Mouse (Mus musculus) kidney, adult 9 months (tissue): Measurements from ENCODE around the gene Zbtb38.

ENCODE experiments used
- DNase-seq: peaks from one replicate; pipeline ENCODE4 v3.0.0; 2022

Zbtb38 gene

GRCm38 (mm10) chr9:96731039-96731895 is 21.4 kb downstream of the Zbtb38 start:
- no peak for DNase-seq

DNA sequence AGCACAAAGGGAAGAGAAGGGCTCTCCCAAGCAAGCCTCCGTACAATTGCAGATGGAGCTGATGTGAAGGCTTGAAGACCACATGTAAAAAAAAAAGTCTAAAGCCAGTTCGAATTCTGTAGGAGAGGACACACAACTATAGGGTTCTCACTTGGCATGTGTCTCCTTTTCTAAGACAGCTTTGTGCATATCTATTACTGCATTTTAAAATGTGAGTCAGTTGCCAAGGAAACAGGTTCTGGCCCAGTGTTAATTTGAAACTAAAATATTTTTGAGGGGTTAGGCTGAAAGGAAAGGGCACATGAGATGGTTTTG is 22.4 kb downstream of the Zbtb38 start:
- DNase-seq = no peak

GRCm38 (mm10) chr9:96729537-96730310 is 22.9 kb downstream of the Zbtb38 start:
- DNase-seq = no peak

GRCm38 (mm10) chr9:96728338-96729162 is 24.1 kb downstream of the Zbtb38 start:
- peak; percentile 88 for DNase-seq

- peak; percentile 53 for DNase-seq
These were observed 24.9 kb downstream of the Zbtb38 start for GRCm38 (mm10) chr9:96727688-96728087.

DNA sequence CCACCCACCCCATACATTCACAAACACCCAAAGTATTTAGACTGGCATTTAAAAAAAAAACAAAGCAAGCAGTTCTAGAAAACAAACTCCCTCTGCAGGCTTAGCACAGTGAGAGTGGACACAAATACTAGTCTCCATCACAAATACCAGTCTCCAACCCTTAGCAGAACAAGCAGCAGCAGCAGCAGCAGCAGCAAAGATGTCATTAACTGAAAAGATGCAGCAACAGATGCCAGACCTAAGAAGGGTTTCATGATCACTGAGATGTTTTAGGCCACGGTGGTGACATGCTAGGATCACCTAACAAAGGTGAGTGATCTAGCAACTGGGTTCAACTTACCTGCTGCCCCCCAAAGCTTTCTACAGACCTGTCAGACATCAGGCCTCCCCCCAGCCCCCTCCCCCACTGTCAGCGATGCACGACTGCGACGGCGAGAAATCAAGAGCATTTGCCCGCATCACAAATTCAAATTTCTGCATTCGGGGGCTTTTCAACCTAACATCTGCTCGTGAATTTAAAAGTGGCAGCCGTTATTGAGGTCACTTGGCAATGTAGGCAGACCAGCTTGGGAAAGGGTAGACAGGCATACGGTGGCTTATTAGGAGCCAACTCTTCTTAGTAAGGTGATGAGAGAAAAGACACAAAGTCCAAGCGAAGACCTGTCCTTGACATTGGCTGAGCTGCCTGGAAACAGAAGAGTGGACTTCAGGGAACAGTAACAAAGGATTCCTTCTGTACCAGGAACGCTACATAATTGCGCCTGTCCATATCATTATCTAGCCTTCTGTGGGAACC is 26.1 kb downstream of the Zbtb38 start:
- DNase-seq = no peak

- DNase-seq = no peak
These were observed 26.9 kb downstream of the Zbtb38 start for GRCm38 (mm10) chr9:96725582-96726320.

GRCm38 (mm10) chr9:96723650-96724049 is 29.0 kb downstream of the Zbtb38 start:
- no peak for DNase-seq

DNA sequence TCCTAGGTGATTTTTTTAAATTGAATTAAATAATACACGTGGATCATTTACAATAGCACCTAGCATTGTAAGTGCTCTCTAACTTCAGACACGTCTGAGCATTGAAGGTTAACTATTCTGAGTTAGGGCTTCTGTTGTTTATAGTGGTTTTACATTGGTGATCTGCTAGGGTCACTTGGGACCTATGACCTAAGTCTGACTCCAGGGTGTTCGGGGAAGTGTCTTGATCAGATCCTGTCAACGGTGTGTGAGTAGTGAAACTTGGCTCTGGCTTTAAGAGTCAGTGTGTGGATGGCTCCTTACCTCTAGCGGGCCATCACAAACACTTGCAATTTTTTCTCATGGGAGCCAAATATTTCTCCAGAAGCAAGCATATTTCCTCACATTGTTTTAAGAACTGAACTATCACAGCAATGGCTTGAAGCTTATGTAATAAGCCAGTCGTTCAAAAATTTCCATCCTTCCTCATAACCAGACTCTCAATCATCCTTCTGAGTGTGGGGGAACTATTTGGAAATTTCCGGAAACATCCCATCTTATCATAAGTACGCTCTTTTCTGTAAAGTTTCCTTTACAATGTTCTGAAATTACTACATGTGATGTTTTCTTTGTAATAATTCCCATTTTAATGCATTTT is 31.4 kb downstream of the Zbtb38 start:
- no peak for DNase-seq

GRCm38 (mm10) chr9:96720510-96721162 is 32.0 kb downstream of the Zbtb38 start:
- DNase-seq = peak; percentile 79

GRCm38 (mm10) chr9:96719408-96720158 is 33.0 kb downstream of the Zbtb38 start:
- DNase-seq = peak; percentile 80

- peak; percentile 58 for DNase-seq
These were observed 33.7 kb downstream of the Zbtb38 start for GRCm38 (mm10) chr9:96718888-96719287.

- DNase-seq = no peak
These were observed 34.2 kb downstream of the Zbtb38 start for GRCm38 (mm10) chr9:96718402-96718798.

- no peak for DNase-seq
These were observed 34.8 kb downstream of the Zbtb38 start for GRCm38 (mm10) chr9:96717698-96718401.

- no peak for DNase-seq
These were observed 35.7 kb downstream of the Zbtb38 start for GRCm38 (mm10) chr9:96716735-96717444.

- no peak for DNase-seq
These were observed 36.5 kb downstream of the Zbtb38 start for GRCm38 (mm10) chr9:96716136-96716535.

DNA sequence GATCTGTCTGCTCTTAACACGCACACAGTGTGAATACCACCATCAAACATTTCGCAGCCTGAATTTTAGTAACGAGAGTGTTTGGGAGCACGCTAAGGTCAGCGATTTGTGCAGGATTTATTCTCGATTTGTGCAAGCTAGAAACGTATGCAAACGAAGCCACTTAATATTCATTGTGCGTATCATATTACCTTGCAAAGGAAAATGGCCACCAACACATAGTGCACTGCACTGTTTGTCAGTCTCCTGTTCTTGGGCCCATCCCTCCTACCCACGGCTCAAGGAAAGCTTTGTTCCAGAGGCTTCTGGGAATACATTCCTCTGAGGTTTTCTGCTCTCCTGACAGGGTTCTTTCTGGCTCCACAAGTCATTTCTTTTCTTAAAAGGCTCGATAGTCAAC is 37.5 kb downstream of the Zbtb38 start:
- DNase-seq = no peak
